Mouse (Mus musculus) G1E (cell line): ENCODE measurements around the gene Sytl3. TPM values are rescaled to one million over a fixed set of nuclear protein-coding genes. Genes with fewer than 3 reads are reported as not detected.

ENCODE experiments used
- ATAC-seq: 2 replicates; pipeline ENCODE4 v1.8.0; 2016; ENCODE audit warnings: mild to moderate bottlenecking; ENCODE audit not compliant: insufficient number of reproducible peaks, poor library complexity, low FRiP score, severe bottlenecking; ENCODE audit errors: extremely low read depth
- DNase-seq: peaks from one replicate; pipeline ENCODE4 v3.0.0; 2012; ENCODE audit warnings: low spot score
- H3K27me3 ChIP-seq: 2 replicates; pipeline ENCODE4 v1.6.1; 2012; ENCODE audit warnings: mild to moderate bottlenecking, low read length, inconsistent platforms; ENCODE audit not compliant: insufficient read depth
- H3K36me3 ChIP-seq: replicated peaks from 2 replicates; pipeline ENCODE3; 2012; ENCODE audit warnings: mild to moderate bottlenecking, inconsistent platforms
- H3K4me1 ChIP-seq: 2 replicates; pipeline ENCODE4 v1.6.1; 2012; ENCODE audit warnings: low read depth, low read length, inconsistent platforms, mixed read lengths; ENCODE audit not compliant: insufficient read depth
- H3K4me3 ChIP-seq: 2 replicates; pipeline ENCODE4 v1.5.1; 2012; ENCODE audit warnings: low read depth, mild to moderate bottlenecking, inconsistent platforms, low read length, moderate library complexity, mixed read lengths
- H3K9me3 ChIP-seq: replicated peaks from 2 replicates; pipeline ENCODE4 v1.6.1; 2012; ENCODE audit warnings: inconsistent platforms
- CTCF ChIP-seq: IDR thresholded peaks from 2 replicates; pipeline ENCODE4 v1.5.1; 2012; ENCODE audit warnings: low read depth, low read length, inconsistent platforms, mixed read lengths
- GATA1 ChIP-seq: IDR thresholded peaks from 2 replicates; pipeline ENCODE4 v1.6.1; 2012; ENCODE audit warnings: borderline replicate concordance, low read length, inconsistent platforms, mixed read lengths
- GATA2 ChIP-seq: IDR thresholded peaks from 2 replicates; pipeline ENCODE4 v1.6.1; 2012; ENCODE audit warnings: low read depth, low read length, inconsistent platforms, borderline replicate concordance
- POLR2AphosphoS5 ChIP-seq: IDR thresholded peaks from 2 replicates; pipeline ENCODE4 v1.6.1; 2012; ENCODE audit warnings: low read depth, low read length, inconsistent platforms; ENCODE audit not compliant: insufficient replicate concordance
- TAL1 ChIP-seq: conservative IDR thresholded peaks from 2 replicates; pipeline ENCODE4 v1.6.1; 2012; ENCODE audit warnings: low read depth, low read length, inconsistent platforms, mixed read lengths
- polyA plus RNA-seq: library from polyadenylated mRNA; stranded (reverse); fragments of >175 nt; gene quantifications from 2 replicates; pipeline ENCODE4 v1.2.3, GENCODE M21; 2012
- total RNA-seq, 2 experiments: library from RNA; stranded (forward) in 1 of 2; stranded (reverse) in 1 of 2; fragments of 200-1000 nt in 1 of 2; fragments of >200 nt in 1 of 2; fragmentation: Nextera tagmentation in 1 of 2; gene quantifications; 2 replicates each; pipeline ENCODE4 v1.2.3; 2014 to 2017

The Sytl3 gene
- total and polyA plus RNA-seq, 3 experiments, result 1.3 TPM; not detected in 2

GRCm38 (mm10) chr17:6743787-6744239 lies 84.9 kb downstream of the Sytl3 start:
- TF ChIP-seq POLR2AphosphoS5, result no peak
- TF ChIP-seq TAL1, result no peak
- no peak for TF ChIP-seq GATA2
- no peak for TF ChIP-seq CTCF
- Histone ChIP-seq H3K36me3 (peaks cover 100% of the 10 kb centered on the region), H3K4me3 (no peak overlapping the region), H3K4me1 (peaks cover 30% of the 10 kb centered on the region), H3K27me3 (no peaks in the 10 kb centered on the region), H3K9me3 (no peaks in the 10 kb centered on the region)
- DNase-seq (no peak), ATAC-seq (peak; percentile 73)

GRCm38 (mm10) chr17:6744366-6744765 lies 85.5 kb downstream of the Sytl3 start:
- DNase-seq (no peak), ATAC-seq (no peak)
- peaks cover 30% of the 10 kb centered on the region for H3K4me1 ChIP-seq

GRCm38 (mm10) chr17:6744871-6745270 lies 86.0 kb downstream of the Sytl3 start:
- H3K4me1 ChIP-seq, result peaks cover 30% of the 10 kb centered on the region
- ATAC-seq, result no peak

More at GRCm38 (mm10) chr17:6744366-6744765, 85.5 kb downstream of the Sytl3 start:
- TF ChIP-seq GATA1 (no peak), POLR2AphosphoS5 (no peak), CTCF (no peak), TAL1 (no peak), GATA2 (no peak)
- no peak overlapping the region for H3K4me3 ChIP-seq
- H3K9me3 ChIP-seq, result no peaks in the 10 kb centered on the region
- H3K27me3 ChIP-seq, result no peaks in the 10 kb centered on the region
- peaks cover 100% of the 10 kb centered on the region for H3K36me3 ChIP-seq

GRCm38 (mm10) chr17:6745503-6745902 lies 86.6 kb downstream of the Sytl3 start:
- Histone ChIP-seq H3K9me3 (no peaks in the 10 kb centered on the region), H3K4me3 (no peak overlapping the region), H3K4me1 (peaks cover 30% of the 10 kb centered on the region), H3K36me3 (peaks cover 97% of the 10 kb centered on the region), H3K27me3 (no peaks in the 10 kb centered on the region)
- ATAC-seq, result no peak
- no peak for DNase-seq
- TF ChIP-seq POLR2AphosphoS5, result no peak
- TF ChIP-seq CTCF, result no peak
- no peak for TF ChIP-seq GATA1
- TF ChIP-seq GATA2, result no peak
- TF ChIP-seq TAL1, result no peak

More at GRCm38 (mm10) chr17:6744871-6745270, 86.0 kb downstream of the Sytl3 start:
- peaks cover 99% of the 10 kb centered on the region for H3K36me3 ChIP-seq
- no peaks in the 10 kb centered on the region for H3K9me3 ChIP-seq
- no peaks in the 10 kb centered on the region for H3K27me3 ChIP-seq
- no peak overlapping the region for H3K4me3 ChIP-seq
- TF ChIP-seq TAL1 (no peak), GATA1 (no peak), POLR2AphosphoS5 (no peak), CTCF (no peak), GATA2 (no peak)
- no peak for DNase-seq

- Histone ChIP-seq H3K4me3 (no peak overlapping the region), H3K36me3 (peaks cover 97% of the 10 kb centered on the region), H3K4me1 (peaks cover 30% of the 10 kb centered on the region), H3K9me3 (no peaks in the 10 kb centered on the region), H3K27me3 (no peaks in the 10 kb centered on the region)
- TF ChIP-seq TAL1, result no peak
- TF ChIP-seq GATA1, result no peak
- TF ChIP-seq CTCF, result no peak
- no peak for TF ChIP-seq GATA2
- no peak for TF ChIP-seq POLR2AphosphoS5
- no peak for DNase-seq
- ATAC-seq, result no peak
Observed at GRCm38 (mm10) chr17:6745975-6746374, 87.1 kb downstream of the Sytl3 start.

- TF ChIP-seq POLR2AphosphoS5 (no peak), CTCF (no peak), GATA2 (no peak), TAL1 (no peak), GATA1 (no peak)
- H3K9me3 ChIP-seq, result no peaks in the 10 kb centered on the region
- no peak for DNase-seq
Observed at GRCm38 (mm10) chr17:6746452-6747231, 87.7 kb downstream of the Sytl3 start.

More at GRCm38 (mm10) chr17:6746452-6747231, 87.7 kb downstream of the Sytl3 start:
- no peak for ATAC-seq
- Histone ChIP-seq H3K4me3 (no peak overlapping the region), H3K36me3 (peaks cover 97% of the 10 kb centered on the region), H3K4me1 (peaks cover 30% of the 10 kb centered on the region), H3K27me3 (no peaks in the 10 kb centered on the region)
